Mouse (Mus musculus): Measurements from ENCODE around the gene Col26a1.
A peak's percentile ranks its signal among the peaks of the same experiment; 100 is the strongest.
"Not testable (repeated sequence)": the region's sequence is repeated elsewhere in the genome, so short reads cannot be mapped to it uniquely, and the experiment has no call there.

Col26a1 gene

DNA sequence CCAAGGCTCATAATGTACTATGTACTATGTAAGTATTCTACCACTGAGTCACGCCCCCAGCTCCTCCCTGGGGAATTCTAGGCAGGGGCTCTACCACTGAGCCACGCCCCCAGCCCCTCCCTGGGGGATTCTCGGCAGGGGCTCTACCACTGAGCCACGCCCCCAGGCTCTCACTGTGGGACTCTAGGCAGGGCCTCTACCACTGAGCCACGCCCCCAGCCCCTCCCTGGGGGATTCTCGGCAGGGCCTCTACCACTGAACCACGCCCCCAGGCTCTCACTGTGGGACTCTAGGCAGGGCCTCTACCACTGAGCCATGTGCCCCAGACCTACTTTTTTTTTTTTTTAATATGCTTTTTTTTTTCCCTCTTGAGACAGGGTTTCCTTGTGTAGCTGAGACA is 129.8 kb downstream of the Col26a1 start:
- not testable (repeated sequence) for DNase-seq (ENCODE audit: low read depth)

- DNase-seq (ENCODE audit: low read depth), result no peak
Measured at GRCm38 (mm10) chr5:136752104-136752503, 130.9 kb downstream of the Col26a1 start.

- no peak for DNase-seq (ENCODE audit: low read depth)
Measured at GRCm38 (mm10) chr5:136746596-136746995, 136.4 kb downstream of the Col26a1 start.

- no peak for DNase-seq (ENCODE audit: low read depth)
Measured at GRCm38 (mm10) chr5:136738918-136739317, 144.1 kb downstream of the Col26a1 start.

GRCm38 (mm10) chr5:136726271-136726670 is 156.7 kb downstream of the Col26a1 start:
- not testable (repeated sequence) for DNase-seq (ENCODE audit: low read depth)

- DNase-seq (ENCODE audit: low read depth), result no peak
Measured at GRCm38 (mm10) chr5:136721596-136721995, 161.4 kb downstream of the Col26a1 start.

- DNase-seq (ENCODE audit: low read depth), result no peak
Measured at GRCm38 (mm10) chr5:136718656-136719055, 164.4 kb downstream of the Col26a1 start.

DNA sequence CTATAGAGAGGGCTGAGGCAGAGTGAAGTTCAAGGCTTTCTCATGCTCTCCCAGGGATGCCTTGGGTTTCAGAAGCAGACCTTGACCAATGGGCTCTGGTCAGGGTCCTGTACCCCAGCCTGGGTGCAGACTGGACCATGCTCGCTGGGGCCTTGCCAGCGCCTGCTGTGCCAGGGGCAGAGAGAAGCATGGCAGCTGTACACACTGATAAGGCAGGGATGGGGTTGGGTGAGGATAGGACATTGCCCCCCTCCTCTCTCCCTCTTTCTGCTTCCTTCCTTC is 165.5 kb downstream of the Col26a1 start:
- DNase-seq (ENCODE audit: low read depth), result no peak

GRCm38 (mm10) chr5:136716696-136717572 is 166.1 kb downstream of the Col26a1 start:
- DNase-seq (ENCODE audit: low read depth), result no peak

- peak; percentile 50 for DNase-seq (ENCODE audit: low read depth)
Measured at GRCm38 (mm10) chr5:136714879-136715278, 168.1 kb downstream of the Col26a1 start.

GRCm38 (mm10) chr5:136714232-136714875 is 168.7 kb downstream of the Col26a1 start:
- DNase-seq (ENCODE audit: low read depth), result no peak

GRCm38 (mm10) chr5:136710742-136711141 is 172.3 kb downstream of the Col26a1 start:
- no peak for DNase-seq (ENCODE audit: low read depth)

DNA sequence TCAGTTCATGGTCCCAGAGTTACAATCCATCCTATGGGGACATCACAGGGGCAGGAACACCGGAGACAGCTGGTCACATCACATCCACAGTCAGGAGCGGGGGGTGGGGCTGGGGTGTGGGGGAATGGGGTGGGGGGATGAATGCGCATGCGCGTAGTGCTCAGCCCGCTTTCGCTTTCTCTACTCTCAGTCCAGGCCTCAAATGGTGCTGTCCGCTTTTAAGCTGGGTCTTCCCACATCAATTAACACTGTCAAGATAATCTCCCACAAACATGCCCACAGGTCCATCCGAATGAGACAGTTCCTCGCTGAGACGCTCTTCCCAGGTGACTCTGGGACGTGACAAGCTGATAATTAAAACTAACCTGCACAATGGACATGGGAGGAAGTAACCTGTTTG is 174.9 kb downstream of the Col26a1 start:
- no peak for DNase-seq (ENCODE audit: low read depth)

GRCm38 (mm10) chr5:136706803-136707202 is 176.2 kb downstream of the Col26a1 start:
- DNase-seq (ENCODE audit: low read depth), result peak; percentile 85

- no peak for DNase-seq (ENCODE audit: low read depth)
Measured at GRCm38 (mm10) chr5:136705532-136705931, 177.5 kb downstream of the Col26a1 start.

DNA sequence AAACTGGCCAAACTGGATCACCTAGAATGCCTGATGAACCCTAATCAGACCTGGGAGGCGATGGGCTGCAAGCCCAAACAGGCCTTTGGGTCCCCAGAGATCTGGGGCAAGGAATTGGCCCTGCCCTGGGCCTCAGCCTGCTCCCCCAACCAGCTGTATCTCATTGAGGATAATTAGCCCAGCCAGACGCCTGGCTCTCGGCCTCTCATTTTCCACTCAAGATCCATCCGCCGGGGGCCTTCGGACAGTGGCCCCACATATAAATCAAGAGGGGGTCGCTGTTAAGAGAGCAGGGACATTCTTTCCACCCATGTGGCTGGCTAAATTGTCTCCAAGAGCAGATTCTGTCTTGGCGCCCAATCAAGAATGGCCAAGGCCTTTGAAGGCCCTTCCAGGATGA is 178.9 kb downstream of the Col26a1 start:
- DNase-seq (ENCODE audit: low read depth), result no peak

- peak; percentile 63 for DNase-seq (ENCODE audit: low read depth)
Measured at GRCm38 (mm10) chr5:136703751-136704150, 179.3 kb downstream of the Col26a1 start.

- DNase-seq (ENCODE audit: low read depth), result no peak
Measured at GRCm38 (mm10) chr5:136702159-136702725, 180.8 kb downstream of the Col26a1 start.

GRCm38 (mm10) chr5:136697618-136698017 is 185.4 kb downstream of the Col26a1 start:
- no peak for DNase-seq (ENCODE audit: low read depth)

DNA sequence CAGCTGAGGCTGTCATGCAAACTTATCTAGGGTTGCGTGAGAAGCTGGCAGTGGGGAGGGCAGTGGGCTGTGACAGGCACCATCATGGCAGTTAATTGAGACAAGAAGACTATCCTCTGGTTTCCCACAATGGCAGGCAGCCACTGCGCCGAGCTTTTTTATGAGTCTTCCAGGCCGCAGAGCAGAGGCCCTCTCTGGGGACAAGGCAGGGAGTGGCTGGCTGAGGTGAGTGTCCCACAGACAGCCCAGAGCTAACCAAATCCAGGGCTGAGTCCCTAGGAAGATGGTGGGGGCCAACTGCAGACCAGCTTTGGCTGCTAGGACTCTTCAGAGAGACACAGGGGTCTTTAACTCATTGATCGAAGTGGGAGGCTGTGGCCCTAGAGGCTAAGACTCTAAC is 186.5 kb downstream of the Col26a1 start:
- DNase-seq (ENCODE audit: low read depth), result no peak

- DNase-seq (ENCODE audit: low read depth), result no peak
Measured at GRCm38 (mm10) chr5:136694976-136695375, 188.0 kb downstream of the Col26a1 start.

GRCm38 (mm10) chr5:136693418-136693817 is 189.6 kb downstream of the Col26a1 start:
- no peak for DNase-seq (ENCODE audit: low read depth)

GRCm38 (mm10) chr5:136692784-136693183 is 190.2 kb downstream of the Col26a1 start, which contains the start of gene Myl10:
Myl10 (plus strand) TSS chr5:136693146.
- no peak for DNase-seq (ENCODE audit: low read depth)
